Mouse (Mus musculus) bone marrow, adult 2 months (tissue): ENCODE data around the gene Otop1.

Experiments used
- CTCF ChIP-seq: fragments of 200-500 bp; IDR thresholded peaks from 2 replicates; pipeline ENCODE4 v1.5.1; 2011; ENCODE audit warnings: low read length, control low read depth; ENCODE audit not compliant: control insufficient read depth, insufficient read depth
- POLR2A ChIP-seq: fragments of 200-500 bp; IDR thresholded peaks from 2 replicates; pipeline ENCODE4 v1.6.1; 2011; ENCODE audit warnings: low read depth, mild to moderate bottlenecking, control low read depth, low read length, borderline replicate concordance; ENCODE audit not compliant: control insufficient read depth

DNA sequence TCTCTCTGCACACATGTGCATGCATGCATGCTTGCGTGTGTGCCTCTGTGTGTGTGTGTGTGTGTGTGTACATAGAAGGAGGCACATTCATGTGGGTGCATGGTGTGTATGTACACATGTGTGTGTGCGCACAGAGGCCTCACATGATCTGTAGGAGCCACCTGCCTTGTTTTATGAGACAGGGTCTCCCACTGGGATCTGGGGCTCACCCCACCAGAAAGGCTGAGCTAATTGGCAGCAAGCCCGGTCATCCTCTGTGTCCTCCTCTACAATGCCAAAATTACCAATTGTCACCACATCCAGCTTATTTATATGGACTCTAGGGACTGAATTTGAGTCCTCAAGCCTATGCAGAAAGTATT, 34.3 kb upstream of the Otop1 start:
- no peak for TF ChIP-seq CTCF
- TF ChIP-seq POLR2A: no peak
